Mouse (Mus musculus): ENCODE data around the gene Rdh19. TPM values are rescaled to one million over a fixed set of nuclear protein-coding genes. Genes with fewer than 3 reads are reported as not detected.
"Not testable (repeated sequence)": the region's sequence is repeated elsewhere in the genome, so short reads cannot be mapped to it uniquely, and the experiment has no call there.

The Rdh19 gene
- total RNA-seq (2021): not detected

DNA sequence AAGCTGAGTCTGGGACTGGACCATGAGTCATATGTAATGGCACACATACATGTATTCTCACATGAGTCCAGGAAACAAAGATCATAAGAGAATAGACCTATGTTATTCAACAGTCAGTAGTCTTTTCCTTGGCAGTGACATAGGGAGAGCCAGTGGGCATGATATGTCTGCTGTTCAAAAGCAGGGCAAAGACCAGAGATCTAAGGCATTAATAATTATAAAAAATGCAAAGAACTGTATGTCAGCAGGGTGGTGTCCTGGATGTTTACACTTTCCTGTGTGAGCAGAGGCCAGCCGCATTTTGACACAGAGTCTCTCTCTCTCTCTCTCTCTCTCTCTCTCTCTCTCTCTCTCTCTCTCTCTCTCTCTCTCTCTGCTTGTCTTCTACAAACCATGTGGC lies at the start of gene Rdh19:
Gene Rdh19 (plus strand): TSS at position 301 of the 400 bp plus-strand sequence.
- DNase-seq: no peak
- intact Hi-C loops (cut with DNase I): no loop called here

DNA sequence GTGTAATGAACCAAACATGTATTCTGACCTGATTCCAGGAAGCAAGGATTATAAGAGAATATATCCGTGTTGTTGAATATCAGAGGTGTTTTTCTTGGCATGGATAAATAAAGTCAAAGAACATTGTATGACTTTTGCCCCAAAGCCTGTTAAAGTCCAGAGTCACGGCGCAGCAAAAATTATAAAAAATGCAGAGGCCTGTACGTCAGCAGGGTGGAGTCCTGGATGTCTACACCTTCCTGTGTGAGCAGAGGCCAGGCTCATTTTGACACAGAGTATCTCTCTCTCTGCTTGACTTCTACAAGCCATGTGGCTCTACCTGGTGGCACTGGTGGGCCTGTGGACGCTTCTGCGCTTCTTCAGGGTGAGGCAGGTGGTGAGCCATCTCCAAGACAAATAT lies 48.8 kb upstream of the Rdh19 start, which contains the start of gene Rdh16:
Gene Rdh16 (plus strand): TSS at position 262 of the 400 bp plus-strand sequence.
- intact Hi-C loops (cut with DNase I): no loop called here
- DNase-seq: no peak

DNA sequence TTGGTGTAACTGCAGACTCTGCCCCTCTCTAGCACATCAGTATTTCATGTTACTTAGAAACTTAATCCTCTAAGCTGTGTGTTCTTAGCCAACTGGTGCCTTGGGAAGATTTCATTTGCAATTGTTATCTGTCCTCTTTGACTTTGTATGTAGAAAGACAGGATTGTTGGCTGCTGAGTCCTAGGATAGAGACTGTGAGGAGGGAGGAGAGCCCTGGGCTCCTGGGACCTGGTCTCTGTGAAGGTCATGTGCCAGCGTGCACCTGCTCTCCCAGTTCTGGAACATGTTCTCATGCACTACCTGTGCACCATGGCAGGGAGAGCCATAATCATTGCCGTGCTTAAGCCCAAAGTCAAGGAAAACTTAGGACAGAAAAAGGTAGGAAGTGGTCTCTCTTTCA lies 48.1 kb upstream of the Rdh19 start:
- intact Hi-C loops (cut with DNase I): no loop called here
- DNase-seq: no peak

DNA sequence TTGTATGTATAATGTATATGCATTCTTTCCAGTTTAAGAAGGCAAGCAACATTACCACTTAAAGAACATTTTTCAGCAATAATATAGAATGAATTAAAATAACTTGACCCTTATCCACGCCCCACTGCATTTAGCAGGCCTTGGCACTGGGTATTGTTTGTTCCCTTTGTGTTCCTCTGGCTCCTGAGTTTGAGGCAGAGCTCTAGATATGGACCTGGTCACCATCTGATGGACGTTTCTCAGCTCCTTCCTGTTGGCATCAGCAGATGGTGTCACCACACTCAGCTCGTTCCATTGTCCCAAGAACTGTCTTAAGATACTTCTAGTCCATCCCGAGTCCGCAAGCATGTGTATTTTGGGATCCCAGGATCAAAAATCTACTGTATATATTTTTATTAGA lies 47.5 kb upstream of the Rdh19 start:
- intact Hi-C loops (cut with DNase I): no loop called here

DNA sequence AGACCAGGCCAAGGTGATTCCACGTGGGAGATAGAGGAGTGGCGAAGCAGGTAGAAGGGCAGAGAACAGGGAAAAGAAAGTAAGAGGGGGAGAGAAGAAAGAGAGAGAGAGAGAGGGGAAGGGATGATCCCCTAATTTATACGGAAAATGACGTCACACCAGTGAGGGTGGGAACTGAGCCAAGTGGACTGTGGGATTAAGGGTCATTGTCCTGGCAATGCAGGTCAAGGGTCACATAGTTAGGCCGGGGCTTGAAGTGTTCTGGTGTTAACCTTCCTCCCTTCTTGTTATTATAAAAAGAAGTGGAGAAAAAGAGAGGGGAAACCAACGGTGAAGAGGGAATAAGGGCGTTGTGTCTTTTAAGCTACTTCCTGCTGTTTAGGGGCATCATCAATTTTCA lies 45.3 kb upstream of the Rdh19 start:
- no peak for DNase-seq
- intact Hi-C loops (cut with DNase I): no loop called here

More for the DNA sequence above, 47.5 kb upstream of the Rdh19 start:
- DNase-seq: no peak

DNA sequence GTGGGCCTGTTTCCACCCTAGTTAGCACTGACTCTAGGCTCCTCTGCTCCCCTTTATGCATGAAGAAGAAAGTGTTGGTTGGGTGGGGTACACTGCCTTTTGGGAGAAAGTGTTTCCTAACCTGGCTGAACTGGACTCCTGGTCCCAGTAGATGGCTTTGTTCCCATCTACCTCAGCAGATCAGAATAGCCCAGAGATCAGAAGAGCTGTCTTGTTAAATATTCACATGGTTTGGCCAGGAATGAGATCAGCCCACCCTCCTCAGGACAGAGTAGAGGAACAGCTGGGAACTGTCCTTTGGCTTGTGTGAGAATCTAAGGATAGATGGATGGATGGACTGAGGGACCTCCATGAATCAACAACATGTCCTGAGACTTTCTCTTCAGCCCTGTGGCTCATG lies 33.8 kb upstream of the Rdh19 start:
- intact Hi-C loops (cut with DNase I): no loop called here
- no peak for DNase-seq

DNA sequence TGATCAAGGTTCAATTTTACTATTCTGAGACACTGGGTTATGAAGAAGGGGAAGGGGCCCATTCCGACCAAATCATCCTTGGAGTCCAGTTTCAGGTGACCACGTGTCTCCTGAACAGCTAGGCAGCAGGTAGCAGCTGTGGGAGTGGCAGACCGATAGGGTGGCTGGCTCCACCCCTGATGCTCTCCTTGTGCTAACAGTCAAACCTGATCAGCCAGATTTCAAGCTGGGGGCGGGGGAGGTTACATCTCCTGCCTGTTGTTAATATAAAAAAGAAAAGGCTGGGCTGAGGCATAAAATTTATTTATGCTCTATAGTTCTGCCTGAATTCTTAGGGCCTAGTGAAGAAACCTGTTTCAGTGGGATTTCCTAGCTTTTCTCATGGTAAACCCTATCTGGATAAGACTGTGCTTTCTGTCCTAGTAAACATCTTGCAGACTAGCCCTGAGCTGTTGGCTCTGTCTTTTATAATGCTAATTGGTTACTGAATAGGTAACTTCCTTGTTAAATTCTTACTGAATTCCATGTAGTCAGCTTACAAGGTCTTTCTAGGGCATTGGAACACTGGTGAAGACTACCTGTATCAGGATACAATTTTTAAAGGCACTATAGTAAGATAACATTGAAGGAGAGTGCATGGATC lies 32.3 kb upstream of the Rdh19 start:
- DNase-seq; intact Hi-C loops (cut with DNase I): not testable (repeated sequence)

DNA sequence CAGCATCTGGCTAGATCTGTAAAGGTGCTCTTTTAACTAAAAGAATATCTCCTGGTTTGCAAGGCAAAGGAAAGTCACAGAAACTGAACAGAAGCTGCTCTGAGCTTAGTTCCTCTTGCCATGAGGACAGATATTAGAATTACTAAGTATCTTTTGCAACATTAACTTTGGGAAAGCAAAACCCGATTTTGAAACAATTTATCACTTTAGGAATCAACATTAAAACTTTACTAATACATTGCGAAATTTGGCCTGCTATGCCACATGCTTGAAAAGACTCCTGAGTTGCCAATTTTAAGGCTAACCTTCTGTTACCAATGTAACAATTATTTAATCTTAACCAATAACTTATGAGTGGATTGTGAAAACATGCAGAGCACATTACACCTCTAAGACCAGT lies 27.9 kb upstream of the Rdh19 start:
- intact Hi-C loops (cut with DNase I); DNase-seq: not testable (repeated sequence)

DNA sequence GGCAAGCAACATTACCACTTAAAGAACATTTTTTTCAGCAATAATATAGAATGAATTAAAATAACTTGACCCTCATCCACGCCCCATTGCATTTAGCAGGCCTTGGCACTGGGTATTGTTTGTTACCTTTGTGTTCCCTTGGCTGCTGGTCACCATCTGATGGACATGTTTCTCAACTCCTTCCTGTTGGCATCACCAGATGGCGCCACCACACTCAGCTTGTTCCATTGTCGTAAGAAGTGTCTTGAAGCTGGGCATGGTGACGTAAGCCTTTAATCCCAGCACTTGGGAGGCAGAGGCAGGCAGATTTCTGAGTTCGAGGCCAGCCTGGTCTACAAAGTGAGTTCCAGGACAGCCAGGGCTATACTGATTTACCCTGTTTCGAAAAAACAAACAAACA lies 24.3 kb upstream of the Rdh19 start:
- DNase-seq: no peak
- intact Hi-C loops (cut with DNase I): loop anchor here (5.0 kb wide), 1 partner anchor 112 kb away; no protein-coding TSS in a partner anchor

DNA sequence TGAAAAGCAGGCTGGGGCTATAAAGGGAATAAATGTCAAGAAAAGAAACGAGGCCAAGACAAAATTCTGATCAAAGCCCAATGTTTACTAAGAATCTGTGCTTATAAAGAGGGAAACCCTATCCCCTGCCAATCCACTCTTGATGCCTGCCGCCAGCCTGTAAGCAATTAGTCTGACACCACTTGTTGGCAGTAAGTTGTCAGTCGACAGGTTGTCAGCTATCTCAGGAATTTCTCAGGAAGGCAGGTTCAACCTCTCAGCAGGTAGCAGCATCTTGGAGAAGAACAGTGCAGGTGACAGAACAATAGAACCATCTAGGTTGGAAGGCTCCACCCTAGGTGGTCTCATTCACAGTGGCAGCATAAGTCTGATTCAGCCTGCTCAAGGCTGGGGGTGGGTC lies 20.6 kb upstream of the Rdh19 start:
- intact Hi-C loops (cut with DNase I): loop anchor here (5.0 kb wide), 1 partner anchor 108 kb away; no protein-coding TSS in a partner anchor
- DNase-seq: no peak

DNA sequence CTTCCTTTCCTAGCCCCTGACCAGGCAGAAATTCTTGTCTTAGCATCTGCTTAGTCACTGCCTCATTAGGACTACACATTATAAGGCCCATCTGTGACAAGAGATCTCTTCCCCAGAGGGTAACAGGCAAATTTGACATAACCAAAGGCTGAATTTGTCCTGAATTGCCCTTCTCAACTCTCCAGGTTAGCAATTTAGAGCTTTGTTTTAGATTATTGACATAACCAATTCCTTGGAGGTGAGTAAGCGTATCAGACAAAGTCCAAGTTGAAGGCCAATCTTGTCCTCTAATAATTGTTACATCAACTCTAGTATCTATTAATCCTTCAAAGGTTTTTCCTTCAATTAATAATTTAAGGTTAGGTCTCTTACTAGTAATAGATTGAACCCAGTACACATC lies 15.5 kb upstream of the Rdh19 start:
- intact Hi-C loops (cut with DNase I): not testable (repeated sequence)

DNA sequence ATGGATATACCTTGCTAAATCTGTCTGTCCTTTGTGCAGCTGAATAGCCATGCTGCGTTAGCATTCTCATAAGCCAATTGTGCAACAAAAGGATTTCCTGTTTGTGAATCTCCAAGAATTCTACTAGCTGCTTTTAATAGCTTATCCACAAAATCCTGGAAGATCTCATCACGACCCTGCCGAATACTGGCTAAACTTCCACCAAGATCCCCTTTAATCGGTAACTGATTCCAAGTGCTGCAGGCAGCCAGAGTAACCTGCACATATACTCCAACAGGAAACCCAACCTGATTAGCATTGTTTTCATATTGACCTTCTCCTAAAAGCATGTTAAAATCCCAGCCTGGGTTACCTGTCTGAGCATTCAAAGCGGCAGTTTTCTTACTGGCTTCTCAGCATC lies 14.4 kb upstream of the Rdh19 start:
- no peak for DNase-seq
- intact Hi-C loops (cut with DNase I): no loop called here

More for the DNA sequence above, 15.5 kb upstream of the Rdh19 start:
- DNase-seq: not testable (repeated sequence)

DNA sequence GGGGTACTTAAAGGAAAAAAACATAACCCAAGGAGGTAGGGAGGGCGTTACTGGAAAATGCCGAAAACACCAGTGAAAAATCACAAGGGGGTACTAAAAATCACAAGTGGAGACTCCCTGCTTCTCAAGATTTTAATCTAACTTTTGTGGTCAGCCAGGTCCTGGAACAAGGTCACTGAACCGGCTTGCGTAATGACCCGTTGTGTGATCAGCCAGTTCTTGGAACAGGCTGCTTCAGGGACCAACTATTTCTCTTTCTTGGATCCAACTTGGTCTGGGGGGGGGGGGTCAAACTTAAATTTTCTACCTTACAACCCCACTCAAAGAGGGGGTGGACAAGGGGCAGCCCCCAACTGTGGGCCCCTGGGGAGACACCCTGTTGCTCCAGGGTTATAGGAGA lies 11.9 kb upstream of the Rdh19 start:
- DNase-seq; intact Hi-C loops (cut with DNase I): not testable (repeated sequence)

DNA sequence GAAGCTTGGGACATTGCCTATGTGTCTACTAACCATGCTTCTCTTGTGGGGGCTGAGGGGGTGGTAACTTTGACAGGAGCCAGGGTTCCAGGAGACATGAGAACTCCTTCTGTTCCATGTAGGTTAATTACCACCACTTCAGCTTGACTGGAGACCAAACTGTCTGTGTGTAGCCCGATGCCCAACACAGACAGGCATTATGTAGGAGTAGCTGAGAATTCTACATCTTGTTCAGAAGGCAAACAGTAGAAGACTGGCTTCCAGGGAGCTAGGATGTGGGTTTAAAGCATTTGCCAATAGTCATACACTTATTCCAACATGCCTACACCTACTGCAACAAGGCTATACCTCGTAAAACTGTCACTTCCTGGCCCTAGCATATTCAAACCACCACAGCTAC lies 11.2 kb upstream of the Rdh19 start:
- intact Hi-C loops (cut with DNase I): no loop called here
- DNase-seq: no peak

DNA sequence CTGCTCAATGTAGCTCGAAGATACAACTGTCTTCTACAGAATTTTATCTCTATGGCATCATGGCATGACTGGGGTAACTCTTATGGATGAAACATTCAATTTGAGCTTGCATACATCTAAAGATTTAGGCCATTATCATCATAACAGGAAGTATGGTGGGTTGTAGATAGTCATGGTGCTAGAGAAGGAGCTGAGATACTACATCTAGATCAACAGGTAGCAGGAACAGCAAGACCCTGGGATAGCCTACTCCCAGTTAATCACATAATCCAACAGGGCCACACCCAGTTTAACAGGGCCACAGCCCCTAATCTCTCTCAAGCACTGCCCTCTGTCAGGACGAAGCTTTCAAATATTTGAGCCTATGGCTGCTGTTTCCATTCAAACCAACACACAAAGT lies 9.0 kb upstream of the Rdh19 start:
- no peak for DNase-seq

DNA sequence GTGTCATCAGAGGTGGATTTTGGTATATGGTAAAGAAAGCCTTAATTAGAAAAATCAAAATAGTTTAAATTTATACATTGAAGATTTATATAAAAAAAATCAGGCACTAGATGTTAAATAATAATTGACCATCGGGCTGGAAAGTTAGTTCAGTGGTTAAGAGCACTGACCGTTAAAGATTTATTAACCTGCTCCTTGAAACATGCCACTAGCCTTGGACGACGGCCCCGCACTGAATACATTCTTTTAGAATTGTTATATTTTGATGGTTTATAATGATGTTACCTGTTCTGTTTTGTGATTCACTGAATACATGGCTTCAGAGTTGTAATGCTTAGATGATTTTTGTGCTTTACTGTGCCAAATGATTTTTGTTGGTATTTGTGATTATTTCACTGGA lies 3.8 kb upstream of the Rdh19 start:
- DNase-seq; intact Hi-C loops (cut with DNase I): not testable (repeated sequence)

More for the DNA sequence above, 9.0 kb upstream of the Rdh19 start:
- intact Hi-C loops (cut with DNase I): no loop called here

DNA sequence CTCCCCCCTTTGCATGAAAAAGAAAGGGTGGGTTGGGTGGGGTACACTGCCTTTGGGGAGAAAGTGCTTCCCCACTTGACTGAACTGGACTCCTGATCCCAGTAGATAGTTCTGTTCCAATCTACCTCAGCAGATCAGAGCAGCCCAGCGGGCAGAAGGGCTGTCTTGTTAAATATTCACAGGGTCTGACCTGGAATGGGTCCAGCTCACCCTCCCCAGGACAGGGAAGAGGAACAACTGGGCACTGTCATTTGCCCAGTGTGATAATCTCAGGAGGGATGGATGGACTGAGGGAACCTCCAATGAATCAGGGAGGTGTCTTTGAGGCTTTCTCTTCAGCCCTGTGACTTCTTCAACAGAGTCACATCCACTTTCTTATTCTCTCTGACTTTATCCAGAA lies 1.6 kb upstream of the Rdh19 start:
- intact Hi-C loops (cut with DNase I): no loop called here
- no peak for DNase-seq

DNA sequence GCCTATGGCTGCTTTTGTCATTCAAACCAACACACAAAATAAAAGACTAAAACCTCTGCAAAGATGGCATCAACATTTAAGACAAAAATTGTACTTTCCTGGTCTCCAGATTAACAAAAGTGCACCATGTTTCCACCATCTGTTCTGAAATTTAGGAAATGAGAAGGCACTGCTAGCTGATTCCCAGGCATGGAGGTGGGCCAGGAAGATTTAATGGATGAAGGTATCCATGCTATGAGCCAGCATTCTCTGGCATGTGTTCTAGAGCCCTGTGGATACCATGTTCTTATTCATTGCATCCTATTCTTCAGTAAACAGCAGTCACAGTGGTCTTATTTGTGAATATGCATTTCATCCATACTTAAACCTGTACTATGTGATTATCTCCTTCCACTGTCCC lies 6.6 kb downstream of the Rdh19 start:
- intact Hi-C loops (cut with DNase I): no loop called here
- no peak for DNase-seq

DNA sequence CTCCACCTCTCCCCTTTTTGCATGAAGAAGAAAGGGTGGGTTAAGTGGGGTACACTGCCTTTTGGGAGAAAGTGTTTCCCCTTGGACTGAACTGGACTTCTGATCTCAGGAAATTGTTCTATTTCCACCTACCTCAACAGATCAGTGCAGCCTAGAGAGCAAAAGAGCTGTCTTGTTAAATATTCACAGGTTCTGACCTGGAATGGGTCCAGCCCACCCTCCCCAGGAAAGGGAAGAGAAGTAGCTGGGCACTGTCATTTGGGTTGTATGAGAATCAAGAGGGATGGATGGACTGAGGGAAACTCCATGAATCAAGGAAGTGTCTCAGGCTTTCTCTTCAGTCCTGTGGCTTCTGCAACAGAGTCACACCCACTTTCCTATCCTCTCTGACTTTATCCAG lies 15.2 kb downstream of the Rdh19 start:
- intact Hi-C loops (cut with DNase I): no loop called here
- DNase-seq: no peak

DNA sequence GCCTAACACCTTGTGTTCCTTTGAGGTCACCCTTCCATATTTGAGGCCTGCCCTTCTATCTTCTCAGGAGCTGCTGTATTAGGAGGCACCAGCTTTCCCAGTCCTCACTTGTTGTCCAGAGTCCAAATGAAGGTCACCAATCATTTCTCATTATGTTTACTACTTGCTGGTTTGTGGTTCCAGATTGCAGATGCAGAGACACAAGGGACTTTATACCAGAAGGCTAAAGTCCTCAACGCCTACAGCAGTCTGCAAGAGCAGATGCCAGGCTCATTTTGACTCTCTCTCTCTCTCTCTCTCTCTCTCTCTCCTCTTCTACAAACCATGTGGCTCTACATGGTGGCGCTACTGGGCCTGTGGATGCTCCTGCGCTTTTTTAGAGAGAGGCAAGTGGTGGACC lies 16.5 kb downstream of the Rdh19 start, which contains the start of gene Rdh16f2:
Gene Rdh16f2 (plus strand): TSS at position 243 of the 400 bp plus-strand sequence.
- no peak for DNase-seq
- intact Hi-C loops (cut with DNase I): no loop called here

DNA sequence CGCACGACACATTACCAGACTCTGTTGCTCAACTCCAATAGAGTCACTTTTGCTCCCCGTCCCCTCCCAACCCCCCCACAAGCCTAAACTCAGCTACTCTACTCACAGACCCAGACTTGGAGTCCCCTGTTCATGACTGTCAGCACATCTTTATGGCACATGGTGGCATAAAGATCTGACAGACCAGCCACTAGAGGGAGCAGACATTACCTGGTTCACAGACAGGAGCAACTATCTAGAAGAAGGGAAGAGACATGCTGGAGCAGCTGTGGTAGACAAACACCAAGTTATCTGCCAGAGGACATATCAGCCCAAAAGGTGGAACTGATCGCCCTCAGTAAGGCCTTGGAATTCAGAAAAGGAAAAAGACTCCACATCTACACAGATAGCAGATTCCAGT lies 22.8 kb downstream of the Rdh19 start:
- DNase-seq: no peak
- intact Hi-C loops (cut with DNase I): no loop called here

DNA sequence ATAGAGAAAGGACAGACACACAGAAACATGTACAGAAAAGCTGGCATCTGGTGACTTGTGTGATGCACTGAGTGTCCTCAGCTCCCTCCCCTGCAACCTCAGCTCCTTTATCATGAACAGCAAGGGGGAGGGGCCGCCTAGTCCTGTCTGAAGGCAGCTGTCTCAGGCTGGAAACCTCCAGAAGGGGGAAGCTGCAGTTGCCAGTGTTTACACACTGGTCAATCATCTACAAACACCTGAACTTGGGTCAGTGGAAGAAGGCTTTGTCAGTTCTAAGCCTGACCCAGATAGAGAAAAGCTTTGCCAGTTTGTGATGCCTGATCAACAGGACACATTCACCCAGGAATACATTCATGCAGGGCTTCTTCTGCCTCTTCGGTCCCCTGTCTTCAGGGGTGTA lies 28.0 kb downstream of the Rdh19 start:
- intact Hi-C loops (cut with DNase I): no loop called here
- no peak for DNase-seq

All from heart, postnatal 36 days (tissue).